Mouse (Mus musculus) lung, postnatal 0 days (tissue): ENCODE results near the gene Dand5. TPM values are rescaled to one million over a fixed set of nuclear protein-coding genes. Genes with fewer than 3 reads are reported as not detected.

Source experiments
- ATAC-seq: fragments of 200-750 bp; cut with Nextera tagmentation; 2 replicates; pipeline ENCODE4 v1.8.0; 2017; ENCODE audit warnings: moderate library complexity
- DNase-seq: peaks from one replicate; pipeline ENCODE4 v3.0.0-alpha.2; 2016; ENCODE audit warnings: low spot score
- H3K27ac ChIP-seq: fragments of 300-500 bp; sonication (generic); 2 replicates; pipeline ENCODE4 v1.5.1; 2014; ENCODE audit warnings: antibody characterized with exemption, mild to moderate bottlenecking, low read length, mixed read lengths
- H3K27me3 ChIP-seq: fragments of 300-500 bp; sonication (generic); replicated peaks from 2 replicates; pipeline ENCODE4 v1.6.1; 2014; ENCODE audit warnings: low read length, mixed read lengths; ENCODE audit not compliant: insufficient read depth
- H3K36me3 ChIP-seq: fragments of 300-500 bp; sonication (generic); 2 replicates; pipeline ENCODE4 v1.6.1; 2014; ENCODE audit warnings: low read length, mixed read lengths; ENCODE audit not compliant: insufficient read depth
- H3K4me1 ChIP-seq: fragments of 300-500 bp; sonication (generic); 2 replicates; pipeline ENCODE4 v1.6.1; 2014; ENCODE audit warnings: antibody characterized with exemption, low read depth, low read length, mixed read lengths; ENCODE audit not compliant: insufficient read depth
- H3K4me2 ChIP-seq: fragments of 300-500 bp; sonication (generic); replicated peaks from 2 replicates; pipeline ENCODE4 v1.6.1; 2014; ENCODE audit warnings: low read depth, mild to moderate bottlenecking, low read length, moderate library complexity, mixed read lengths
- H3K4me3 ChIP-seq: fragments of 300-500 bp; sonication (generic); 2 replicates; pipeline ENCODE4 v1.5.1; 2014; ENCODE audit warnings: low read depth, low read length
- H3K9ac ChIP-seq: fragments of 300-500 bp; sonication (generic); replicated peaks from 2 replicates; pipeline ENCODE4 v1.6.1; 2014; ENCODE audit warnings: low read depth, mild to moderate bottlenecking
- H3K9me3 ChIP-seq: fragments of 300-500 bp; sonication (generic); 2 replicates; pipeline ENCODE4 v1.6.1; 2016; ENCODE audit warnings: low read length, mixed read lengths
- CTCF ChIP-seq: IDR thresholded peaks from 2 replicates; pipeline ENCODE4 v1.5.1; 2016; ENCODE audit warnings: antibody characterized with exemption, mild to moderate bottlenecking
- EP300 ChIP-seq: IDR thresholded peaks from 2 replicates; pipeline ENCODE4 v1.6.1; 2016; ENCODE audit warnings: antibody characterized with exemption, mild to moderate bottlenecking, control low read depth
- WGBS: fragments of 180-500 bp; shearing (Covaris S2); extraction: QIAGEN DNeasy Blood & Tissue Kit; methylation state at CpG from one replicate; pipeline ENCODE4 v1.1.7; 2014; 5-methylcytosine and 5-hydroxymethylcytosine counted together
- polyA plus RNA-seq: library from polyadenylated mRNA; unstranded; fragments of >200 nt; fragmentation: Nextera tagmentation; extraction: Ambion mirVana; gene quantifications from 2 replicates; pipeline ENCODE4 v1.2.1, GENCODE M21; 2015

Gene Dand5
- polyA plus RNA-seq, 1 experiment from 2014 or later, result 6.8 TPM

DNA sequence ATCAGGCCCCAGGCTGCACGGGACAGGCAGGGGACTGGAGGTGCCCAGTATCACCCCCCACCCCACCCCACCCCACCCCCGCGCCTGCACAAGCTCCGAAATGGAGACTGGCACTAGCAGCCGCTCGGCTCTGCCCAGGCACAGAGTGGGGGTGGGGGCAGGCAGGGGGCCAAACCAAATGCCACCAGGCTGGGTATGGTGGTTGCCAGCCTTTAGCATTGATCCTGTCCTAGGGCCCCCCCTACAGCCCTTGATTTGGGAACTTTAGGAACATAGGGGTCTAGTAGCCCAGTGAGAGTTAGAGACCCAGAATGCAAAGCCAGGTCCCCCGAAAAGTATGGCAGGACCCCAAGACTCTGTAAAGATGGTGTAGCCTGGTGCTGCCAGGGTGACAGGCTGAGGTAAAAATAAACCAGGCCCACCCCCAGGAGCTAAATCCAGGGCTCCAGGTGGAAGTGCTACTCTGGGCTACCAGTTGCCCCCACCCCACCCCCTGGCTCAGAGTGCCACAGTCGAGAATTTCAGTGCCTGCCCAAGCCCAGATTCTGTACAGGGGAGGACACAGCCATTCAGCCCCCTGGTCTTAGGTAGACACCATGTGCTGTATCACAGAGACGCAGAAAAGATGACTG, 32.7 kb downstream of the Dand5 start:
- 64% methylated on average over 9 of the region's 9 CpGs for WGBS
- H3K27ac ChIP-seq, result no peak overlapping the region
- 0 out of 2 replicates have a peak, but pooled peaks cover 3% of the 10 kb centered on the region for H3K27me3 ChIP-seq
- H3K4me2 ChIP-seq, result no peak overlapping the region
- TF ChIP-seq CTCF (no peak), EP300 (no peak)
- no peaks in the 10 kb centered on the region for H3K9me3 ChIP-seq
- H3K4me1 ChIP-seq, result peaks cover 41% of the 10 kb centered on the region
- DNase-seq, result no peak
- no peak overlapping the region for H3K4me3 ChIP-seq
- no peaks in the 10 kb centered on the region for H3K36me3 ChIP-seq
- no peak overlapping the region for H3K9ac ChIP-seq
- no peak for ATAC-seq

DNA sequence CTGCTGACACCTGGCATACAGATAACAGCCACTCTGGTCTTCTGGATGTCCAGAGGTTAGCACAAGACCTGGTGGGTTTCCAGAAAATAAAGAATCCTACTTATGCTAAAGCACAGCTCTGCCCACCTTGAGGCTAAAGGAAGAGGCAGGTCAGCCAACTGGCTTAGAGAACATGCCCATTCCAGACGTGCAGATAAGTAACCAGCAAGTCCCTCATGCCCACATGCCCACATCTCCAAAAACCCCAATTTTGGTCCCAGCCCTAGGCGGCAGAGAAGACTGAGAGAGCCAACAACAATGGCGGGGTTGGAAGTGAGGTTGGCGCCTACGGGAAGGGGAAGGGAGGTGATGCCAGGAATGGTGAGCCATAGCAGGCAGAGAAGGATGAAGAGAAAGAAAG, 33.3 kb downstream of the Dand5 start:
- Histone ChIP-seq H3K9ac (no peak overlapping the region), H3K27me3 (0 out of 2 replicates have a peak, but pooled peaks cover 3% of the 10 kb centered on the region), H3K36me3 (no peaks in the 10 kb centered on the region), H3K4me3 (no peak overlapping the region), H3K9me3 (no peaks in the 10 kb centered on the region), H3K27ac (peak overlapping the region; percentile 57; the same call in 1 of the 2 replicates), H3K4me1 (peaks cover 43% of the 10 kb centered on the region), H3K4me2 (0 out of 2 replicates have a peak overlapping the region, but pooled peaks have one; percentile 17)
- DNase-seq, result no peak
- WGBS, result 63% methylated on average over 5 of the region's 5 CpGs
- ATAC-seq, result no peak
- TF ChIP-seq CTCF (no peak), EP300 (no peak)

DNA sequence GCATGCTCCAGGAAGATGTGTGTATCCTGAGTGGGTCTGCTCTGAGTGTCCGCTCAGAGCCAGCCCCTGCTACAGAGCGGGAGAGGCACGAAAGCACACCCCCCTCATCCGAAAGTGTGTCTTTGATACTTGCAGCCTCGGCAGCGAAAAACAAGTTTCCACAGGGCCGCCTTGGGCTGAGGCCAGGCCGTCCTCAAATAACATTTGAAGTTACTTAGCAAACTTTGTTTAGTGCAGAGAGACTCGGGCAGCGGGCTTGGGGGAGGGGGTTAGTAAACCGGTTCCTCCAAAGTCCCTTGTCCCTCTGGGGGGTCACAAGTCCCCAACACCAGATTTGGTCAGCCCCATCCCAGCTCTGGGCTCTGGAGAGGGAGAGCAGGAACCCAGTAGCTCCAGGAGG, 33.7 kb downstream of the Dand5 start:
- Histone ChIP-seq H3K9ac (no peak overlapping the region), H3K9me3 (no peaks in the 10 kb centered on the region), H3K36me3 (no peaks in the 10 kb centered on the region), H3K4me1 (peaks cover 43% of the 10 kb centered on the region), H3K4me2 (0 out of 2 replicates have a peak overlapping the region, but pooled peaks have one; percentile 17), H3K4me3 (no peak overlapping the region), H3K27me3 (0 out of 2 replicates have a peak, but pooled peaks cover 3% of the 10 kb centered on the region), H3K27ac (peak overlapping the region; percentile 57; the same call in 1 of the 2 replicates)
- ATAC-seq, result peak; percentile 50
- TF ChIP-seq CTCF (0 out of 2 replicates have a peak, but pooled peaks have one; percentile 3), EP300 (no peak)
- WGBS, result 12% methylated on average over 11 of the region's 11 CpGs
- peak; percentile 84 for DNase-seq

DNA sequence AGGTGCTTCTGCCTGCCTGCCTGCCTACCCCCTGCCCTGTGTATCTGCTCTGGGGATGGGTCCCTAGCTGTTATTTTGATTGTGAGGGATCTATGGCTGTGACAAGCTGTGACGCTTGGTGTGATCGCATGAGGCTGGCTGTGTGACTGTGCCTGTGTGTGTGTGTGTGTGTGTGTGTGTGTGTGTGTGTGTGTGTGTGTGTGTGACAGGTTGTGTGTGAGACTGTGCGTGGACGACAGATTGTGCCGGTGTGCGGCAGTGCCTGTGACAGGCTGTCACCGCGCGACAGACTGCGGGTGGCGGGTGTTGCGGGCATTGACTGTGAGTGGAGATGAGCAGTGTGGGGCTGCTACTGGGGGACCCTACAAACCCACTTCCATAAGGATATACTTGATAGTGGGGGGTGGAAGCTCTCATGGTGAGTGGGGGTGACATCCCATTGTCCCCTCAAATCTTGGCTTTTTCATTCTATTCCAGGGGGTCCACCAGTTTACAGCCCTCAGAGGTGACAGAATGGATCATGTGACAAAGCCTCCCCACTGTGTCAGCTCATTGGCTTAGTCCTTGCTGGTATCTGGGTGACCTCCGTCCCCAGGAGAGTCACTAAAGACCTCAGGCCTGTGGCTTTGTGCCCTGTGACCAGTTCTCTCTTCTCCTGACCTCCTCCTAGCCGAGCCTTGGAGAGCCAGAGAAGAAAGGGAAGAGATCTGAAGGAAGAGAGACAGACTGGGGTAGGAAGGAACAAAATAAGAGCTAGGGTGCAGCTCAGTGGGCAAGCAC, 34.9 kb downstream of the Dand5 start:
- 82% methylated on average over 14 of the region's 14 CpGs for WGBS
- H3K9me3 ChIP-seq, result no peaks in the 10 kb centered on the region
- no peak overlapping the region for H3K4me3 ChIP-seq
- no peak overlapping the region for H3K27ac ChIP-seq
- H3K27me3 ChIP-seq, result 0 out of 2 replicates have a peak, but pooled peaks cover 3% of the 10 kb centered on the region
- ATAC-seq (no peak), DNase-seq (no peak)
- TF ChIP-seq EP300, result no peak
- no peak for TF ChIP-seq CTCF
- peaks cover 43% of the 10 kb centered on the region for H3K4me1 ChIP-seq
- H3K9ac ChIP-seq, result no peak overlapping the region
- H3K36me3 ChIP-seq, result no peaks in the 10 kb centered on the region
- no peak overlapping the region for H3K4me2 ChIP-seq

DNA sequence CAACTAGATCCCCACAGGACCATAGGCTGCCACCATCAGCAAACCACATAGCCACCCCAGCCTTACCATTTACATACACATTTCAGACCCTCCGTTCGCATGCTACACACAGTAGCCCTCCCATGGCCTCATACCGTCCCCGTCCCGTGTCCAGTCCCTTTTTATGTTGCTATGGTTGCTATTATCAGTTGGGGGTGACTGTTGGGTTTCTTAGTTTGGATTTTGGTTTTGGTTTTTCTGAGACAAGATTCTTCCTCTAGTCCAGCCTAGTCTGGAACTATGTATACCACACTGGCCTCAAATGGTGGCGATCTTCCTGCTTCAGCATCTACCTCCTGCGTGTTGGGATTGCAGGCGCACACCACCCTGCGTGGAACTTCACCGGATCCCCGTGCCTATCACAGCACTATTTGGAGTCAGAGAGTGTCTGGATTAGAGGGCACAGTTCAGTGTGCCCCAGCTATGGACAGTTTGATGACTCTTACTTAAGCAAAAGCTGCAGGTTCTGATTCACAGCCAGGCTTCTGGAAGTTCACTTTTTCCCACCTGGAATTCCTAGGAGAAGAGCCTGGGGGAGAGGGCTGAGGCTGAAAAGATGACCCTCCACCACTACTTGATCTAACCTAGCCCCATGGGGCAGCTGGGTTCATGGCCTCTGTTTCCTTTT, 35.7 kb downstream of the Dand5 start:
- peak overlapping the region; percentile 22; the same call in 1 of the 2 replicates for H3K4me2 ChIP-seq
- H3K9me3 ChIP-seq, result no peaks in the 10 kb centered on the region
- H3K9ac ChIP-seq, result no peak overlapping the region
- H3K4me3 ChIP-seq, result no peak overlapping the region
- WGBS, result 58% methylated on average over 11 of the region's 11 CpGs
- TF ChIP-seq CTCF (no peak), EP300 (no peak)
- H3K4me1 ChIP-seq, result peaks cover 43% of the 10 kb centered on the region
- H3K36me3 ChIP-seq, result no peaks in the 10 kb centered on the region
- 0 out of 2 replicates have a peak, but pooled peaks cover 3% of the 10 kb centered on the region for H3K27me3 ChIP-seq
- no peak for DNase-seq
- no peak for ATAC-seq
- H3K27ac ChIP-seq, result no peak overlapping the region
